Mouse (Mus musculus) inflammation-experienced regulatory T-cells (primary cell): ENCODE data around the gene Wdr60. TPM values are rescaled to one million over a fixed set of nuclear protein-coding genes. Genes with fewer than 3 reads are reported as not detected.

ENCODE experiments used
- polyA plus RNA-seq, 2 experiments: library from polyadenylated mRNA; unstranded; fragments of 100-300 nt; shearing (Covaris generic); gene quantifications; one replicate each; pipeline ENCODE4 v1.2.1; 2017

Gene Wdr60
- polyA plus RNA-seq, result 1 to 10 TPM; 2.3 to 3.9 TPM

GRCm38 (mm10) chr12:116262555-116263341, at the start of gene Wdr60:
TSS of gene Wdr60 (minus strand) at chr12:116263022.

GRCm38 (mm10) chr12:116280653-116281364, 18.0 kb upstream of the Wdr60 start, which contains the start of gene Esyt2:
TSS of gene Esyt2 (plus strand) at chr12:116281196.

GRCm38 (mm10) chr12:116275086-116275485, 12.3 kb upstream of the Wdr60 start, which contains the start of gene Gm11027:
TSS of gene Gm11027 (plus strand) at chr12:116275386.

Other genes starting within 250 kb of the Wdr60 start
- 10 to 100 TPM; 35.1 to 51.7 TPM for gene Zfp386, start 215.3 kb downstream of the Wdr60 start, polyA plus RNA-seq
- gene Vipr2, start 185.3 kb downstream of the Wdr60 start, polyA plus RNA-seq, result 1 to 10 TPM in 1 of 2 experiments, under 1 TPM in 1; 0.47 to 2.1 TPM
- not detected for gene Gm11027, start 12.4 kb upstream of the Wdr60 start, polyA plus RNA-seq
- 100 to 1,000 TPM; 159 to 212 TPM for gene Esyt2, start 18.2 kb upstream of the Wdr60 start, polyA plus RNA-seq
- gene Ncapg2, start 142.4 kb upstream of the Wdr60 start, polyA plus RNA-seq, result 1 to 10 TPM; 5.0 to 5.9 TPM
- gene Ptprn2, start 222.7 kb upstream of the Wdr60 start, polyA plus RNA-seq, result 1 to 10 TPM in 1 of 2 experiments, under 1 TPM in 1; 0.17 to 1.0 TPM